Mouse (Mus musculus) megakaryocyte, adult 5-6 weeks (primary cell): Measurements from ENCODE around the gene Xrcc2. TPM values are rescaled to one million over a fixed set of nuclear protein-coding genes. Genes with fewer than 3 reads are reported as not detected.
"Not testable (repeated sequence)": the region's sequence is repeated elsewhere in the genome, so short reads cannot be mapped to it uniquely, and the experiment has no call there.

Source experiments
- ATAC-seq: 2 replicates; pipeline ENCODE4 v1.8.0; 2016; ENCODE audit warnings: mild to moderate bottlenecking, inconsistent platforms; ENCODE audit not compliant: poor library complexity, severe bottlenecking
- total RNA-seq, 2 experiments: library from RNA; stranded (forward) in 1 of 2; stranded (reverse) in 1 of 2; fragments of 153-499, 151-499 nt in 1 of 2; fragments of 221-1000, 200-1000 nt in 1 of 2; gene quantifications; 2 replicates each; pipeline versions ENCODE4 v1.2.3 to v1.2.4; 2015 to 2017

Xrcc2 gene
- total RNA-seq (2015), result 6.6 and 8.1 TPM in 2 replicates
- 6.8 and 8.2 TPM in 2 replicates for total RNA-seq (2017)

DNA sequence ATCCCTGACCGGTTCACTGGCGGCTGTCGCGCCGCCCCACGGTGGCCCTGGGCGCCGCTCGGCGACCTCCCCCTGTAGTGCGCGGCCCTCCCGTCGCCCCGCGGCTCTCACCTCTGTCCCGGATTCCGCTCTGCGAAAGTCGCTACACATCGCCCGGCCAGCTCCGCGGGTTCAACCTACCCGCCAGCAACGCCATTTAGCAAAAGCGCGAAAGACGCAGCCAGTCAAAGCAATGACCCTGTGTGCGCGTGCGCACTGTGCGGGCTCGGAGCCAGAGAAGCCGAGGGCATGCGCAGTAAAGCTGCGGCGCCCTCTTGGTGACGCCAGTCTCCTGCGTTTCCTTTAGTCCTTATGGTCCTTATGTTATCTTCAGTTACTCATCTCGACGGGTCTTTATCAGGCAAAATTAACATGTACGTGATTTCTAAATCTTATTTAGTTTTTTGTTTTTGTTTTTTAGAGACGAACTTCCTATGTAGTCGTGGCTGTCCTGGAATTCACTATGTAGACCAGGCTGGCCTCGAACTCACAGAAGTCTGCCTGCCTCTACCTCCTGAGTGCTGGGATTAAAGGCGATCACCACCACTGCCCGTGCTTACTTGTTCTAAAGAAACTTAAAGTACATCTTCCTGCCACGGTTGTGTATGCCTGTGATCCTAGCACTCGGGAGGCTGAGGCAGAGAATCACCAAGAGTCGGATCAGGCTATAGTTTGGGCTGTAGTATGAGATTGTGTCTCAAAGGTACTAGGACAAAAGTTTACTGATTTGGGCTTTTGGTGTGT is at the start of gene Xrcc2:
TSS of gene Xrcc2 (minus strand) at position 259 of the 783 bp plus-strand sequence.
- ATAC-seq, result peak; percentile 97

GRCm38 (mm10) chr5:25754236-25754766 is 48.7 kb upstream of the Xrcc2 start:
- no peak for ATAC-seq

- ATAC-seq, result no peak
Observed at GRCm38 (mm10) chr5:25753556-25754235, 48.1 kb upstream of the Xrcc2 start.

DNA sequence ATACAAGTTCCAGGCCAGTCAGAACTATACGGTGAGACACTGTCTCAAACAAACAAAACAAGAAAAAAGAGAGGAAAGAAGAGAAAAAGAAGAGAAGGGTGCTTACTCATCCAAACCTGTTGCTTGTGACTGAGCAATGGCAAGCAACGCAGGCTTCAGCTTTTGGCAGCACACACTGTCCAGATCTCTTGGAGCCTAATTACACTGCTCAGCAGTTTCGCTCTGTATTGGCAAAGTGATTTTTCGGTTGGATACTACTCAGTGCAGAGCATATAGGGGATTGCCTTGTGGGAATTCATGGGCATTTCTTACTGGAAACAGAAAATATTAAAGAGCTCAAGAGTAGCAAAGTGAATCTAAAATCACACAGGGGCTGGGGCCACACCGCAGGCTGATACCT is 47.2 kb upstream of the Xrcc2 start:
- no peak for ATAC-seq

DNA sequence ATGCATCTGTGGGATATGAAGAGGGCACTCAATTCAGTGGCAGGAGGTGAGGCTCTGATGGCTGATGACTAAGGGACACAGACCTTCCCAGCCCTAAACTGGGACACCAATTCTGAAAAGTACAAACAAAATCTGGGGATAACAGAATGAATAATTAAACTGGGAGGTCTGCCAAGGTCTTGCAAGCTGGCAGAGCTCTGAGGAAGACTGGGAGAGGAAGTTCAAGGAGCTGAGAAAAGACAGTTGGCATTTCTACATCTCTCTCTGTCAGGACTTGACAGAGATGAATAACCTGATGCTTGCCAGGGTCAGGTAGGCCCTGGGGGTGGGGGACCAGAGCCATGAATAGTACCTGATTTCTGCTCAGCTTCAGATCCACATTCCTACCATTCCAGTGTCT is 45.9 kb upstream of the Xrcc2 start:
- ATAC-seq, result no peak

DNA sequence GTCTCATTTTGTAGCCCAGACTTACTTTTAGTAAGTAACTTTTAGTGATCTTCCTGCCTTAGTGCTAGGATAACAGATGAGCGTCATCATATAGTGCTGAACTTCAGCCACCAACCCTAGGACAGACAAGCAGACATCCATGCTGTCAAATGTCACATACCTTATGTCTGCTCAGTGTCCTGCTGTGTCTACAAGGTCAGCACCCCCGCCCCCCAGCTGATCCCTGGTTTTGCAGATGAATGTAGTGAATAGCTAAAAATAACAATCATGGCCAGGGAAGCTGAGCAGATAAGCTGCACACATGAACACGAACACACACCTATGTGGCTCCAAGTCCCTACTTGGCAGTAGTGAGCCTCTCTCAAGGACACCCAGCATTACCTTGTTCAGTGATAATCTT is 43.0 kb upstream of the Xrcc2 start:
- no peak for ATAC-seq

- ATAC-seq, result no peak
Observed at GRCm38 (mm10) chr5:25747904-25748303, 42.3 kb upstream of the Xrcc2 start.

DNA sequence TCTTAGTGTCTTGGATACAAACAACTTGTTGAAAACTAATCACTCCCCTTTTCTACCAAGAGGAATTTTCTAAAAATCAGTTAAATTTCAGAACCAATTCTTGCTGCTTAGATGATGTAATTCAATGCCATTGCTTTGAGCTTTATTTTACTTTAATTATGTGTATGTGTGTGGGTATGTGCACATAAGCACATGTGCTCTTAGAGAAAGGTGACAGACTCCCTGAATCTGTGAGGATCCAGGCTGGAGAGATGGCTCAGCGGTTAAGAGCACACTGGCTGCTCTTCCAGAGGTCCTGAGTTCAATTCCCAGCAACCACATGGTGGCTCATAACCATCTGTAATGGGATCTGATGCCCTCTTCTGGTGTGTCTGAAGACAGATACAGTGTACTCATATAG is 33.3 kb upstream of the Xrcc2 start:
- not testable (repeated sequence) for ATAC-seq

DNA sequence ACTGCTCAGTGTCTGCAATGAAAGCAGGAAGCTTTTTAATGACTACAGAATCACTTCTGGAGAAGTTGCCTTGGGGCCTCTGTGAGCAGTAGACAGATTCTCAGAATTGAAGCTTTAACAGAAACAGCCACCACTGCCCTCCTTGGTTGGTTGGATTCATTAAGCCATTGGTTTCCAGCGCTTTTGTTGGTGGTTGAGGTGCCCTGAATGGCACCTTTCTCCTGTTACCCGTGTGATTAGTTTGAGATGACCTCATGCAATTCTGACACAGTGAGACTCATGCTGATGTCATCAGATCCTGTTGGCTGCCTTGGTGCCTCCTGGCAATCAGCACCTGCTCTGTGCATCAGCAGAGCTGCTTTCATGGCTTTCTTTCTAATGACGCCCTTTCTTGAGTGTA is 32.8 kb upstream of the Xrcc2 start:
- no peak for ATAC-seq

DNA sequence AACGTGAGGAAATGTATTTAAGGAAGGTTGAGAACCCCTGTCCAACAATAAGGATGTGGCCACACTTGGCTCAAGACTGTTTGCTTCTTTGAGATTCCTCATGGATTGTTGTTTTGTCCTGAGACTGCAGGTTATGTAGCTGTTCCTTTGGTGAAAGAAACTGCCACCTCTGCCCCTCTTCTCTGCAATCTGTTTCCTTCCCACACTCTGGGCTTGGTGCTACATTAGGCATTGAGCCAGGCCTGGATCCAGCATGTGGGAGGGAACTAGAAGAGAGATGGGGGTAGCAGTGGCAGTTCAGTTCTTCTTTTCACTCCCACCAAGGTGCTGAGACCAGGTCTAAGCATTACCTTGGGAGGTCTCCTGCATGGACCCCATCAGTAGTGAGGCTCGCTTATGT is 30.2 kb upstream of the Xrcc2 start:
- ATAC-seq, result no peak

GRCm38 (mm10) chr5:25734318-25734717 is 28.7 kb upstream of the Xrcc2 start:
- ATAC-seq, result no peak

DNA sequence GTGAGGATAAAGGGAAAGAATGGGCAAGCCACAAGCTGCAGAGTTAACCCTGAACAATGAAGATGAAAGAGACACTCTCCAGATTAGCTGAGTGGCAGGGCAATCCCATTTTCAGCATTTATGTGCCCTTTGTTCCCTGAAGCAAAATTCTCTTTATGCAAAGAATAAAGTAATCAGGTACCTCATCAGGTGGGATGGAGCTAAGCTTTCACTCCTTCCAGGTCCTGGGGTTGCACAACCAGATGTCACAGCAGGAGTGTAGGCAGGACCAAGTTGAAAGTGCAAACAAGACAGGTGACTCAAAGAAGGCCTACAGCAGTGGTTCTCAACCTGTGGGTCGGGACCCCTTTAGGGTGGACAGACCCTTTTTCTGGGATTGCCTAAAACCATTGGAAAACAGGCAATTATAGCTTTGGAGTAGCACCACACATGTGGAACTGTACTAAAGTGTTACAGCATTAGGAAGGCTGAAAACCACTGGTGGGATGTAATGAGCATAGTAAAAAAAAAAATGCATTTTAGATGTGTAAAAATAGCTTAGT is 18.6 kb upstream of the Xrcc2 start:
- no peak for ATAC-seq

GRCm38 (mm10) chr5:25723016-25723415 is 17.4 kb upstream of the Xrcc2 start:
- no peak for ATAC-seq

DNA sequence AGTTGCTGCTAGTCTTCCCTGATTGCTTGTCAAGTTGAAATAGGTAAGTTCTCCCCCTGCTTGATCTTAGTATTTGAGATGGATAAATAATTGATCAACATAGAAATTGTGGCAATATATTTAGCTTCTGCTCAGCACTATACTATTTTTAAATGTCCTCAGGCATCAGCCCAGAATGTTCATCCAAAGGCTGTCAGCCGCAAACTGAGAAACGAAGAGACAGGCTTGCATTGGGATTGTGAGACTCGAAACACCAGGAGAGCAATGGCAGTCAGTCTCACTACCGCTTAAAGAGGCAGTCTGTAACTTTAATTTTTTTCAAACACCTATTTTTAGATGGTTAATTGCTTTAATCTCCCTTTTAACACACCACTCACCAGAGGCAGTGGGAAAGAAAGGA is 13.8 kb upstream of the Xrcc2 start:
- no peak for ATAC-seq

- ATAC-seq, result peak; percentile 75
Observed at GRCm38 (mm10) chr5:25713001-25713706, 7.5 kb upstream of the Xrcc2 start.

- peak; percentile 29; the same call in 1 of the 2 replicates for ATAC-seq
Observed at GRCm38 (mm10) chr5:25704702-25705566, 691 bp downstream of the Xrcc2 start.

DNA sequence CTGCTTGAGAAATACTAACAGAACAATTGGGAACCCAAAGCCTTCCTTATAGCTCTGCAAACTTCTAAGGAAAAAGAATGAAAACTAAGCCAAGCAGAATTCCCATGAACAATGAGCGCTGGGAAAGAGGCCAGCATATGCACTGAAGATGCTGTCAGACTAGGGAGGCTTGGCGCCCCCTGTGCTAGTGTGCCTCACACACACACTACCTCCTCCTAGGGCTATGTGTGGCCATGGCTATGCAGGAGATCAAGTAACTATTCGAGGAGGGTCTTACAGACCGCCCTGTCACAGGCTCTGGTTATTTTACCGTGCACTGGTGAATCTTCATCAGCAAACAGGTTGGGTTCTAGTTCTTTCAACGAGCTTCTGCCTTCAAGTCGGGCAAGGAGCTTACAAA is 7.7 kb downstream of the Xrcc2 start:
- no peak for ATAC-seq

DNA sequence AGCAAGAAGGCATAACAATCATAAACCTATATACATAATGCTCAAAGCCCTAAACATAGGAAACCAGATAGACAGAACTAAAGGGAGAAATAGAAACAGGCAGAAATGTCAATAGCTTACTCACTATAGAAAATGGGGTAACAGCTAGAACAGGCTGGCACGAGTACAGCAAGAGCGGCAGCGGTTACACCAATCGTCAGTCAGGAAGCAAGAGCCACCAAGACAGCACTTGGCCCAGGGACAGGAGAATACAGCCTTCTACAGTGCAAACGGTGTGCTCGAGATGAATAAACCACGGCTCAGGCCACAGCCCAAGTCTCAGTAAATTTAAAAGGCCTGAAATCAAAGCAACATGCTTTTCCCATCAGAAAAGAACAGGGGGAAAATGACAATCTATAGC is 9.4 kb downstream of the Xrcc2 start:
- ATAC-seq, result no peak

GRCm38 (mm10) chr5:25695786-25696185 is 9.8 kb downstream of the Xrcc2 start:
- ATAC-seq, result no peak
